Mouse (Mus musculus) Muller cell, postnatal 12 days (primary cell): ENCODE measurements at regions not wholly inside any gene's neighbourhood (a gene's known extent, or its start where the extent isn't known, plus 50 kb on each side); places are given as distances from the start of the nearest gene placed in this dataset.

Experiments used
- DNase-seq: peaks from one replicate; pipeline ENCODE4 v3.0.0-alpha.2; 2015; ENCODE audit errors: inconsistent ontology term

- no peak for DNase-seq
Observed at GRCm38 (mm10) chr7:35988449-35989109, 185.8 kb upstream of the Zfp507 start.

GRCm38 (mm10) chr7:35977986-35978385 lies 175.2 kb upstream of the Zfp507 start:
- no peak for DNase-seq

- DNase-seq = no peak
Observed at GRCm38 (mm10) chr7:35958731-35959130, 155.9 kb upstream of the Zfp507 start.

- no peak for DNase-seq
Observed at GRCm38 (mm10) chr7:35958052-35958451, 155.2 kb upstream of the Zfp507 start.

GRCm38 (mm10) chr7:35948794-35949193 lies 146.0 kb upstream of the Zfp507 start:
- DNase-seq = no peak

GRCm38 (mm10) chr7:35948389-35948788 lies 145.6 kb upstream of the Zfp507 start:
- DNase-seq = peak; percentile 35

- DNase-seq = no peak
Observed at GRCm38 (mm10) chr7:35941086-35941485, 138.3 kb upstream of the Zfp507 start.

- DNase-seq = peak; percentile 11
Observed at GRCm38 (mm10) chr7:35938123-35938869, 135.5 kb upstream of the Zfp507 start.

GRCm38 (mm10) chr7:35926749-35927148 lies 123.9 kb upstream of the Zfp507 start:
- no peak for DNase-seq

- no peak for DNase-seq
Observed at GRCm38 (mm10) chr7:35922582-35922981, 119.8 kb upstream of the Zfp507 start.

- no peak for DNase-seq
Observed at GRCm38 (mm10) chr7:35920884-35921283, 118.1 kb upstream of the Zfp507 start.

GRCm38 (mm10) chr7:35920194-35920609 lies 117.4 kb upstream of the Zfp507 start:
- peak; percentile 86 for DNase-seq

- DNase-seq = no peak
Observed at GRCm38 (mm10) chr7:35910109-35910706, 107.4 kb upstream of the Zfp507 start.

- DNase-seq = peak; percentile 59
Observed at GRCm38 (mm10) chr7:35901942-35902381, 99.2 kb upstream of the Zfp507 start.

GRCm38 (mm10) chr7:35898701-35899445 lies 96.1 kb upstream of the Zfp507 start:
- DNase-seq = no peak

- DNase-seq = no peak
Observed at GRCm38 (mm10) chr7:35893292-35893691, 90.5 kb upstream of the Zfp507 start.

- DNase-seq = no peak
Observed at GRCm38 (mm10) chr7:35886051-35886450, 83.2 kb upstream of the Zfp507 start.

GRCm38 (mm10) chr7:35879755-35880304 lies 77.0 kb upstream of the Zfp507 start:
- peak; percentile 29 for DNase-seq

- no peak for DNase-seq
Observed at GRCm38 (mm10) chr7:35878164-35878563, 75.4 kb upstream of the Zfp507 start.

GRCm38 (mm10) chr7:35861049-35861448 lies 58.2 kb upstream of the Zfp507 start:
- DNase-seq = no peak

GRCm38 (mm10) chr7:35859601-35860000 lies 56.8 kb upstream of the Zfp507 start:
- DNase-seq = no peak

- no peak for DNase-seq
Observed at GRCm38 (mm10) chr7:35857693-35858092, 54.9 kb upstream of the Zfp507 start.
